Comparison of ENCODE assay signal across 17 mouse cellular contexts in the genomic region with DNA sequence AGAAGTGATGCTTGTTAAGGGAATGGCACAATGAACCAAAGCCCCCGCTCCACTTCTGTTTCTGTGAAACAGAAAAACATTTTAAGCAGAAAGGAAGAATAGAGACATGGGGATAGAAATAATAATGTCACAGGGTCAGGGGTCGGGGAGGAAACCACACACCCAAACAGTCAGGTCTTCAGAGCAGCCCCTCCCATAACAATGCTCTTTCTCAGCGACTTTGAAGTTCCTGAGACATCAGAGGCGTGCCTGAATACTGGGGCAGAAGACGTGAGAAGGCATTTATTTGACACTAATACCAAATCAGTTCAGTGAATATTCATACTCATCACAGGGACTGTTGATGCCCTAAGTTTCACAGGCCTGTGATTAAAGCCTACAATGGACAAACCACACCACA.
"Had no signal": no experiment of that assay in that cellular context is flagged by ENCODE, and none has a peak within 500 bp of the region (broad histone marks: within the 10 kb centered on the region; RNA-seq: fewer than 3 reads in every experiment).

No protein-coding gene starts in this region.

- H3K4me3 ChIP-seq: lung, embryonic 15.5 days; megakaryocyte, embryonic 14.5 days; midbrain, embryonic 13.5 days; midbrain, embryonic 15.5 days; neural tube, embryonic 12.5 days; stomach, embryonic 15.5 days had no signal

- H3K27ac ChIP-seq: lung, embryonic 15.5 days; macrophage; midbrain, embryonic 13.5 days; midbrain, embryonic 15.5 days; neural tube, embryonic 12.5 days; stomach, embryonic 15.5 days; stomach, postnatal 0 days had no signal

- H3K27me3 ChIP-seq: lung, embryonic 15.5 days; midbrain, embryonic 13.5 days; midbrain, embryonic 15.5 days; neural tube, embryonic 12.5 days; stomach, embryonic 15.5 days had no signal

- H3K9ac ChIP-seq: lung, embryonic 15.5 days; midbrain, embryonic 13.5 days; midbrain, embryonic 15.5 days; neural tube, embryonic 12.5 days; stomach, embryonic 15.5 days had no signal

- ATAC-seq: lung, postnatal 0 days; midbrain, embryonic 13.5 days; midbrain, embryonic 15.5 days had no signal

- H3K4me2 ChIP-seq: lung, embryonic 15.5 days; midbrain, embryonic 11.5 days; midbrain, embryonic 13.5 days; midbrain, embryonic 15.5 days; neural tube, embryonic 12.5 days; stomach, embryonic 15.5 days had no signal

- DNase-seq: lung, adult 2 months; lung, postnatal 14 days; lung, postnatal 36 days; right cerebral cortex, postnatal 14 days; thymus, adult 2 months; thymus, postnatal 25 days; thymus, postnatal 4 days had no signal

- H3K9me3 ChIP-seq: lung, embryonic 15.5 days; megakaryocyte, embryonic 14.5 days; midbrain, embryonic 13.5 days; midbrain, embryonic 15.5 days; neural tube, embryonic 12.5 days; stomach, embryonic 15.5 days had no signal

- H3K4me1 ChIP-seq: midbrain, embryonic 15.5 days had no signal

- H3K36me3 ChIP-seq: lung, embryonic 15.5 days; midbrain, embryonic 13.5 days; midbrain, embryonic 15.5 days; neural tube, embryonic 12.5 days; stomach, embryonic 15.5 days had no signal
